Mouse (Mus musculus): Measurements from ENCODE around the gene Slc20a1.

DNA sequence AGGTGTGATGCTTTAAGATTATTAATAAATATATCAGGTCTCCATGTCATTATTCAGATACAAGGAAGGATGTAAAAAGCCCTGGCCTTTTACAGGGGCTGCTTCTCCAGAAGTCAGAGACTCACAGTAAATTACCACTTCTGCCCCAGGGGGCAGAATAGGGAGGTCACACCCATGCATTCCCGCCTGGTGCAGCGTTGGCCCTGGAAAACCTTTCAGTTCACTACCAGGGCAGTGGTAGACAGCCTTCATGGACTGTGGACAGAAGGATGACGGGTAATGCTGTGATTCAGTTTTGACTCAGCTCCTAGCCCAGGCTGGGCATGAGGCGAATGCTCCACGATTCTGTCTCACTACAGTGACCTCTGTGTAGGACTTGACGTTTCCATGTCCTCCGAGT lies 47.9 kb downstream of the Slc20a1 start:
- no peak for TF ChIP-seq CTCF (IDR thresholded peaks at IDR 0.05; ENCODE audit: low read depth)
- no peak for TF ChIP-seq EP300 (optimal IDR thresholded peaks at IDR 0.05)
